Mouse (Mus musculus): ENCODE measurements at regions not wholly inside any gene's neighbourhood (a gene's known extent, or its start where the extent isn't known, plus 50 kb on each side); places are given as distances from the start of the nearest gene placed in this dataset.

- no peak for DNase-seq (ENCODE audit: low spot score in 2 of 2)
Measured at GRCm38 (mm10) chr13:47298010-47298409, 175.6 kb downstream of the Rnf144b start.

DNA sequence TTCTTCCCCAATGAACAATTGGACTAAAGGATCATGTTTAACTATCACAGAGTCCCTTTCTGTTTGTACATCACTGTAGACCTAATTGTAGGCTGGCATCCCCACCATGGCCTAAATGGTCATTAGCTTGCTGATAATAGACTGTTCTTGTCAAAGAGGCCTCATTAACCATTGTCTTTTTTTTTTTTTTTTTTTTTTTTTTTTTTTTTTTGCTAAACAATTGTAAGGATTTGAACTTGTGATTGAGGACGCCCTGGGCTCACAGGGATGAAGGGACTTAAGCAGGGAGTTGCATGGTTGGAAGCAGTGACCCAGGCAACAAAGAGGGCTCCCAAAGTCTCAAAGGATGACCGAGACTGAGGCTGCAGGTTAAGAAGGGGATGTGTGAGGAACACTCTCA lies 178.0 kb downstream of the Rnf144b start:
- DNase-seq (ENCODE audit: low spot score in 2 of 2) = no peak

GRCm38 (mm10) chr13:47301070-47301469 lies 178.6 kb downstream of the Rnf144b start:
- DNase-seq (ENCODE audit: low spot score in 2 of 2) = no peak

- no peak for DNase-seq (ENCODE audit: low spot score in 2 of 2)
Measured at GRCm38 (mm10) chr13:47309492-47309891, 187.0 kb downstream of the Rnf144b start.

DNA sequence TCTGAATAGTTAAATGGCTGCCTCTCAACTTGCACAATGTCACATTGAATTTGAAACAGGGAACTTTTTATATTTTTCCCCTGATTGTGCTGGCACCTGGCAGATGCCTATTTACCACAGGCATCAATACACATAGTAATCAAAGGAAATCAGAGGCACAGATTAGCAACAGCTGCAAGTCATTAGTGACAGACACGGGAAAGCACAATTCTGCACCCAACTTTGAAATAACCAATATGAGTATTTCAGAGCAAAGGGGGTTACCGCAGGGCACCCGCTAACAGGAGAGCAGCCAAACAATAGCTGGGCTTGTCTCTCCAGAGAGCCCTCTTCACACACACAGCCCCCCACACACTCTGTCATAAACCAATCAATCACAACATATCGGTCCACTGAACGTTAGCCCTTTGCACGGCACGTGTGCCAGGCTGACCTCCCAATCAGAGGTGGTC lies 188.3 kb downstream of the Rnf144b start:
- DNase-seq (ENCODE audit: low spot score in 2 of 2) = no peak

- DNase-seq (ENCODE audit: low spot score in 2 of 2) = no peak
Measured at GRCm38 (mm10) chr13:47319549-47319948, 197.1 kb downstream of the Rnf144b start.

- no peak for DNase-seq (ENCODE audit: low spot score in 2 of 2)
Measured at GRCm38 (mm10) chr13:47321876-47322275, 199.4 kb downstream of the Rnf144b start.

DNA sequence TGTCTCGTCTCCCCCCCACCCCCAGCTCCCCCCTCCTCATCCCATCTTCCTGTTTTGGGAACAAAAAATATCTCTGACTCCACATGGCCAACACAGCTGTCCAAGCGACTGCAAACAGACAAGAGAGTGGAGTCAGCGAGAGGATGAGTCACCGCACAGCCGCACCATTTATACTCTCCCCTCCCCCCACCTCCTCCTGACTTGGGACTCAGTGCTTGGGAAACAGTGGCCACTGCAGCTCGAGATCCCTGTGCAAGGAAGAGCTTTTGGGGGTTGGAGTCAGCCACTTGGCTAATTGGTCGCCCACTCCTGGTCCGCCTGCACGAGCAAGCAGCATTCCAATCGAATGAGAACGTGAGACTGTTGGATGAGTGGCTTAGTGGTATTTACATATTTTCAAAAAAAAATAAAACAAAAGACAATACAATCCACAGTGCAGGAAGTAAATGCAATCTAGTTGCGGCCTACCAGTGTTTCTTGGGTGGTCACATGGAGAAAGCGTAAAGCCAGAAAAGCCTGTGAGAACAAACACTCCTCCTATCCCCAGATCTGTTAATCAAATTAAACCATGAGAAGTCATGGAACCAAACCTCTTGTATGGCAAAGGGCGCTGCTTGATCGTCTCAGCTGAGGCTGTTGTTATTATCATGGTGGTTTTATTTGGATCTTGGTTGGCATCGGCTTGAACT lies 213.7 kb downstream of the Rnf144b start:
- no peak for DNase-seq (ENCODE audit: low spot score in 2 of 2)

DNA sequence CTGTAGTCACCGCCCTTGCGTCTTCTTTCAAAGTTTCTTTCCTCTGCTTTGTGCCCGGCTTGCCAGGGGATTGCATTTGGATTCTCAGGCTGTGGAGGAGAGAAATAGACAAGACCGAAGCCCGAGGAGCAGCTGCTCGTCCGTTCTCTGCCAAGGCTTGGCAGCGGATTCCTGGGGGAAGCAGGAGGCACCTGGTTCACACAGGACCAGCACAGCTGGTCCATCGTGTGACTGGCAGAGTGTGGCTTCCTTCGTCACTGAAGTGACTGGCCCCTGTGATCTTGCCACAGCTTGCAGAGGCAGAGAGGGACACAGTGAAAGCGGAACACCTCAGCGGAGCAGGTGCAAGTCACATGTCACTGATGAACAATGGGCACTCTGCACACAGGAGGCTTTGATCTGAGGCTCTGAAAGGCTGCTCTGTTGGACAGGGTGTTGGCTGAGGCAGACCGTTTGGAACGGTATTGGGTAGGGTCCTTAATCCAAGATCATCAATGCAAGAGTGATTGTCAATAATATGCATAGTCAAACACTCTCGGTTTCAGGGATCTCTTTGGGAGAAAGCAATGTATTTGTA lies 214.5 kb downstream of the Rnf144b start:
- no peak for DNase-seq (ENCODE audit: low spot score in 2 of 2)

- DNase-seq (ENCODE audit: low spot score in 2 of 2) = no peak
Measured at GRCm38 (mm10) chr13:47339411-47339810, 217.0 kb downstream of the Rnf144b start.

DNA sequence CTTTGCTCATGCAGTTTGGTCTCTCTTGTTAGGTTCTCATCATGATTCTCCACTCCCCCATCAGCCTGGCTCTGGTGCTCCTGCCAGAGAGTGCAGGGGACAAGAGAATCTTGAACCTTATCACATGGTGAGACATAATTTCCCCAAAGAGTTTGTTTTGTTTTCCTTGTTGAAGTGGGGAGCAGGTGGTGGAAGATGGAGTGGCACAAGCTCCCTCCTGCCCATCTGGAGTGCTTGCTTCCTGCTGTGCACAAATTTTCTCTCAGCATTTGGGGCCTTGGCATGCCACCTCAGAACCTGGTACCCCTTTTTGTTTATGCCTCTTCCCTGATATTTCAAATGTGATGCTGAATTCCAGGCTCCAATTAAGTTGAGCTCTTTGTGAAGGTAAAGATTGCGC lies 219.9 kb downstream of the Rnf144b start:
- DNase-seq (ENCODE audit: low spot score in 2 of 2) = no peak

DNA sequence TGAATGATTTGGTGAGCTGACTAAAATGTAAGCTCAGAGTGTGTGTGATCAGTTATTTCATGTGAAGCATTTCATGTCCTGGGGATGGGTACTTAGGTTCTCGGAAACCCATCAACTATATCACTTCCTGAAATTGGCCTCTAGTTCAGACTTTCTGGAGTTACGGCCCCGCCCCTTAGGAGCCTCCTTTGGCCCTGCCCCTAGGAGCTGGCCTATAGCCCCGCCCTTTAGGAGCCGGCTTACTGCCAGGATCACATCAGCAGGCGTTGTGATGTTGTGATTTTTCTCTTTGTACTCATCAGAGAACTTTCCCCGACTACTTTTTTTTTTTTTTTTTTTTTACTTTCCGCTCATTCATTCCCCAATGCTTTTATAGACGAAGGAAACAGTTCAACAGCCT lies 223.1 kb downstream of the Rnf144b start:
- DNase-seq (ENCODE audit: low spot score in 2 of 2) = no peak

DNA sequence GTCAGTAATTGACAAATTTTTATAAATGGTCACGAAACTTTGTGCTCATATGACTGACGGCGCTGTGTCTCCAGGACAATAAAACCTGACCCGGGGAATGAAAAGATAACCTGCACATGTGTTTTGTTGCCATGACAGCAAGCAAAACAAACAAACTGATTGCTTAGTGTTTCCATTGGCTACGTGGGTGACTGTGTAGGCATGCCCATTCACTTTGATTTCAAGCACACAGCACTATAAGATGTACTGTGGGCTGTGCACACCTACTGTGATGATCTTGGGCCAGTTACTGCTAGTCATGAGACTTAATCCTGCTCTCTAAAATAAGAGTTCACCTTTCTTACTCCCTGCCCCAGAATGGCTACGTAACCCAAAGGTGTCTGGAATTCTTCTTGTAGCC lies 225.4 kb downstream of the Rnf144b start:
- DNase-seq (ENCODE audit: low spot score in 2 of 2) = no peak

DNA sequence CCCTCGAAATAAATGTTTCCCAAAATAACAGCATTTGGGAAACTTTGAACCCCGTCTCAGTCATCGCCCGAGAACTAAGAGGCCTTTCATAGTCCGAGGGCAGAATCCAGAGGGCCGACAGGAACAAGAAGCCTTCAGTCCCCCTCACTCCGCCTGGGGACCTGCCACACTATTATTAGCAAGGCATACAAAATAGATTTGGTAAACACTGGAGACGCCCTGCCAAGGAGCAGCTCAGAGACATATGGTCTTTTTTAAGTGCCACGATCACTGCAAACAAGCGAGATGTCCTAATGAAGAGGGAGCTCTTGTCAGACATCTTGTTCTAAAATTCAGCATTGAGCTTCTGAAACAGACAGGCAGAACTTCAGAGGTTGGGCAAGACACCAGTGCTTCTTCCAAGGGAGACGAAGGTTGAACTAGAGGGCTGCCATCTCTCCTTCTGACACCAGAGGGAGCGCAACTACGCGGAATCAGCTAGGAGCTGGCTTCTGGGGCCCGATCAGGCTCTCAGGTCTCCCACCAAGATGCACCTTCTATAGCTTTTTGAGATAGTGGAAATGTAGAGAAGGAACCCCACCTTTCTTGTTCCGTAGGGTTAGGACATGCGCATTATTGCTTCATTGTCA lies 226.2 kb downstream of the Rnf144b start:
- peak in 1 of 2 experiments; percentile 20 for DNase-seq (ENCODE audit: low spot score in 2 of 2)

DNA sequence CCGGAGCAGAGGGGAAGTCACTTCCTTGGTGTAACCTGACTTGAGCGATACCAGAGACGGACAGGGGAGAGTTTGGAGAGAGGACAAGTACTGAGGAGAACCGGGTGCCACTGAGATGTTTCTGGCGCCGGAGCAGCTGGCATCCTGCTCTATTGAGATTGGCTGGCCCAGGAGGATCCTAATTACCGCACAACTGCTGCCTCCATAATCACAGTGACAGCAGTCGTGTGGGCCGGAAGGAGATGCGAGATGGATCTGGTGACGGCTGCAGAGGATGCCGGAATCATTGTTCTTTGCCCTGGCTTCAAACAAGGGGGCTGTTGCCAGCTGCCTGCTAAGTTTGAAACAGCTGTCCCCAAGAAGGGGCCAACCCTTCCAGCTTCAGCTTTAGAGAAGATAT lies 232.0 kb downstream of the Rnf144b start:
- no peak for DNase-seq (ENCODE audit: low spot score in 2 of 2)

- DNase-seq (ENCODE audit: low spot score in 2 of 2) = no peak
Measured at GRCm38 (mm10) chr13:47355169-47355568, 232.7 kb downstream of the Rnf144b start.

DNA sequence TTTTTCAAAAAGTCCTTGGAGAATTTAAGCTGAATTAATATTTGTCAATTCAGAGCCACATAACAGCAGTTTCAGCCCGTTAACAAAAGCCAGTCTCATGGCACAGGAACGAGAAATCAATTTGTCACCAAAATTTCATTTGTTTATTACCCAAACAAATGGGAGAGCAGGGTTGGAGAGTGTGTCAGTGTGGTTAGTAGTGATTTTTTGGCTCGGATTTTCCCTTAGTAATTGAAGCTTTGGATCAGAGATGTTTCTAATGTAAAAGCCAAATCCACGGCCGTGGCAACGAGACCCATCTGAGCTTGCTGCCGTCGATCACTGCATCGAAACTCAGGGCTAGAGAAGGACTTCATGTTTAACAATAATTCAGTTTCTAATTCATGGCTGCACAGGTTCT lies 236.5 kb downstream of the Rnf144b start:
- no peak for DNase-seq (ENCODE audit: low spot score in 2 of 2)

- no peak for DNase-seq (ENCODE audit: low spot score in 2 of 2)
Measured at GRCm38 (mm10) chr13:47365776-47366175, 243.3 kb downstream of the Rnf144b start.

- no peak for DNase-seq (ENCODE audit: low spot score in 2 of 2)
Measured at GRCm38 (mm10) chr13:47368041-47368823, 245.8 kb downstream of the Rnf144b start.

GRCm38 (mm10) chr13:47374583-47374982 lies 252.1 kb downstream of the Rnf144b start:
- DNase-seq (ENCODE audit: low spot score in 2 of 2) = no peak

DNA sequence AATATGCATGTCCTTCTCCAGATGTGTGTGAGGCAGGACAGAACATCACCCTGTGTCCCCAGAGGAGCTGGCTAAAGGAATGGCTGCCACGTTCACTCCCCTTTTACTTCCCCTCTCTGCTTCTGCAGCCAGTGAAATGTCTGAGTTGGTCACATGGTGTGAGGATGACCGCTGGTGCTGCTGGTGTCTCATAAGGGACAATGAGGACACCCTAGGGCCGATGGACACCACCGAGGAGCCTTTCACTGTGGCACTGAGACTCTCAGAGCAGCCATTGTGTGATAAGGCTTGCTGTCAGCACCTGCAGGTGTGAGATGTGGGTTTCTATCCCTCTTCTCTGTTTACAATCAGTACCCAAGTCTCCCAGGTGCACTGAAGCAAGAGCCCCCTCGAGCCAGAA lies 268.6 kb downstream of the Rnf144b start:
- DNase-seq (ENCODE audit: low spot score in 2 of 2) = no peak

DNA sequence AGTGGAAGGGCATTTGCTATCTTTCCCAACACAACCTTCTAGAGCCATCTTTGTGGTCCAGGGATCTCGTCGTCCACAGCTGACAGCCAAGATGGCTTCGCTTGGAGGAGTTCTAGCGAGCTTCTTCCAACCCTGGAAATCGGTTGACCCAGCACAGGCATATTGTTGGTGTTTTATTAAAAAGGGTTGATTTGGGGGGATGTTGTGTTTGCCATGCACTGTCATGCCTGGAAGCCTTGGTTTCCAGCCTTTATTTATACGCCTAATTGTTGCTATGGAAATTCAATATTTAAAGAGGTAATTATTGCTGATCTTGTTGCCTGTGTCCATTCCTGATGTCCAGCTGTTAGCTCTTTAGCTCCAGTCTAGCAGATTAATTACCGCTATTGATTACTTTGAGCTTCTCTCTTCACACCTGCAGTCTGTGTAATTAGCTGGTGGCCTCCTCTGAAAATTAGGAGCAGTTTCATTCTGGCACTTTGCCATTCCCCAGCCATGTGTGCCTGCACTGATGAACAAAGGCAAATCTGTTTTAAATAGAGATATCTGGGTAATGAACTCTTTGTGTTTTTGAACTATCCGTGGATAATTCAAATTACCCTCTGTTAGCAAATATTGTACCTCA lies 275.4 kb downstream of the Rnf144b start:
- DNase-seq (ENCODE audit: low spot score in 2 of 2) = no peak
